Mouse (Mus musculus) left cerebral cortex, adult 11 months (tissue): ENCODE results near the gene Etv3.
A peak's percentile ranks its signal among the peaks of the same experiment; 100 is the strongest.
"Not testable (repeated sequence)": the region's sequence is repeated elsewhere in the genome, so short reads cannot be mapped to it uniquely, and the experiment has no call there.

Source experiments
- DNase-seq: peaks from one replicate; pipeline ENCODE4 v3.0.0; 2022; ENCODE audit warnings: low spot score

Etv3 gene

GRCm38 (mm10) chr3:87521126-87521525 is 4.1 kb upstream of the Etv3 start:
- DNase-seq = no peak

- DNase-seq = no peak
Observed at GRCm38 (mm10) chr3:87521833-87522232, 3.4 kb upstream of the Etv3 start.

GRCm38 (mm10) chr3:87523701-87524100 is 1.5 kb upstream of the Etv3 start:
- no peak for DNase-seq

- no peak for DNase-seq
Observed at GRCm38 (mm10) chr3:87525837-87526570, 797 bp downstream of the Etv3 start.

- DNase-seq = no peak
Observed at GRCm38 (mm10) chr3:87527139-87527538, 1.9 kb downstream of the Etv3 start.

GRCm38 (mm10) chr3:87528021-87528420 is 2.8 kb downstream of the Etv3 start:
- DNase-seq = no peak

GRCm38 (mm10) chr3:87528841-87529240 is 3.6 kb downstream of the Etv3 start:
- DNase-seq = no peak

- no peak for DNase-seq
Observed at GRCm38 (mm10) chr3:87529568-87529967, 4.4 kb downstream of the Etv3 start.

- no peak for DNase-seq
Observed at GRCm38 (mm10) chr3:87530234-87530633, 5.0 kb downstream of the Etv3 start.

- no peak for DNase-seq
Observed at GRCm38 (mm10) chr3:87533667-87534378, 8.6 kb downstream of the Etv3 start.

- DNase-seq = no peak
Observed at GRCm38 (mm10) chr3:87538034-87538433, 12.8 kb downstream of the Etv3 start.

GRCm38 (mm10) chr3:87540028-87540675 is 14.9 kb downstream of the Etv3 start:
- DNase-seq = no peak

- DNase-seq = no peak
Observed at GRCm38 (mm10) chr3:87540714-87541113, 15.5 kb downstream of the Etv3 start.

GRCm38 (mm10) chr3:87542481-87543215 is 17.4 kb downstream of the Etv3 start:
- no peak for DNase-seq

- no peak for DNase-seq
Observed at GRCm38 (mm10) chr3:87545554-87545953, 20.3 kb downstream of the Etv3 start.

- peak; percentile 53 for DNase-seq
Observed at GRCm38 (mm10) chr3:87546291-87546721, 21.1 kb downstream of the Etv3 start.

GRCm38 (mm10) chr3:87549908-87550307 is 24.7 kb downstream of the Etv3 start:
- DNase-seq = no peak

GRCm38 (mm10) chr3:87552327-87552726 is 27.1 kb downstream of the Etv3 start:
- DNase-seq = no peak

- DNase-seq = no peak
Observed at GRCm38 (mm10) chr3:87553196-87553935, 28.2 kb downstream of the Etv3 start.

- not testable (repeated sequence) for DNase-seq
Observed at GRCm38 (mm10) chr3:87554859-87555258, 29.7 kb downstream of the Etv3 start.

- no peak for DNase-seq
Observed at GRCm38 (mm10) chr3:87556109-87556531, 30.9 kb downstream of the Etv3 start.
